Mouse (Mus musculus) right cerebral cortex, postnatal 14 days (tissue): Measurements from ENCODE around the gene Olfr1049.
"Not testable (repeated sequence)": the region's sequence is repeated elsewhere in the genome, so short reads cannot be mapped to it uniquely, and the experiment has no call there.

ENCODE experiments used
- DNase-seq: peaks from one replicate; pipeline ENCODE4 v3.0.0; 2022

Olfr1049 gene

GRCm38 (mm10) chr2:86258228-86258627, at the start of gene Olfr1049:
Olfr1049 (minus strand) TSS chr2:86258328.
- DNase-seq: not testable (repeated sequence)

- DNase-seq: no peak
Observed at GRCm38 (mm10) chr2:86292155-86292554, 34.0 kb upstream of the Olfr1049 start, which contains the start of gene Olfr1052. Olfr1052 (plus strand) TSS chr2:86292455.

DNA sequence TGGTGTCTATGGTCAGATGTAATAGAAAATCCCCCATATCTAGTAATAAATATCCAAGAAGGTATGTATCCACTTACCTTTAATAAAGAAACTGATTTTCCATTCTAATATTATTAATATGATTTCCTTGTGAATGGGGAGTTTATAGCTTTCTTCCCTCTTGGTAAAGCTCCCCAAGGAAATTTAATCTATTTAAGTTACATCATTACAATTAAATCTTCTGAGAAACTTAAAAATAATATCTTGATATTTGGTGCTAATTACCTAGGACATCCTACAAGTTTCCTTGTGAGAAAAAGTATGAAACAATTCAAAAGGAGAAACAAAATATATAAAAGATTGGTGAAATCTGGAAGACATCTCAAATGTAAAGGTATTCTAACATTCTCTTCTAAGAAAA, 20.9 kb upstream of the Olfr1049 start, which contains the start of gene Olfr1051:
TSS of gene Olfr1051 (minus strand) at position 101 of the 400 bp plus-strand sequence.
- DNase-seq: not testable (repeated sequence)

DNA sequence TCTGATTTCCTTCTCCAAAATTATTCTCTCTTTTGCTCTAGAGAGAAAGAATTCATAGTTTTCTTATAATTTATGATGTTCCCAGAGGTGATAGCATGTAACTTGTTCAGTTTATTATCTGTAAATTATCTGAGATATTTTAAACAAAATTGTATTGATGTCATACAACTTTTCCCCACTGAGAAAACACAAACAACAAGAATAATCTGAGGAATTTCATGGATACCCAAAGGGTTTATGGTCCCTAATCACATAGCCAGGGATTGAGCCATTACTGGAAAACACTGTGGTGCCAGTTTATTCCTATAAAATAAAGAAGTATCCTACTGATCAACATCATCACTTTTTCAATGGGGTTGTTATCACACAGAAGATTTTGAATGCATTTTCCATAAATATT, 17.9 kb downstream of the Olfr1049 start, which contains the start of gene Olfr1048:
TSS of gene Olfr1048 (minus strand) at position 101 of the 400 bp plus-strand sequence.
- DNase-seq: no peak

GRCm38 (mm10) chr2:86231301-86231700, 26.8 kb downstream of the Olfr1049 start, which contains the start of gene Olfr1047:
Olfr1047 (minus strand) TSS chr2:86231401.
- no peak for DNase-seq

DNA sequence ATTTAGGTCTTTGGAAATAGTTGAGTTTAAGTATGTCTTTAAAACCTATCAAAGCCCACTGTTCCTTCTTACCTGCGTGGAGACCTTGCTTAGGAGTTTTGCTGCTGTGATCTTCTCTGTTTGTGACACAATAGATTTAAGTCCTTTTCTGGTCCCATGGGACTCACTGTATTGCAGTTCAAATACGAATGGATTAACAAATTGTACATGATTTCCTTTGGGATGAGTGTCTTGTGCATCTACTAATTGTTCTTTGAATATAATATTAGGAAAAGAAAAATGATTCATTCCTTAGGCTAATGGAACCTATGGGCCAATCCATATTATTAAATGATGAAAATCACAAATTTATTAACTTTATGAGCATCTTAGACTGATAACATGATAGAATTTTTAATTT, 38.9 kb downstream of the Olfr1049 start, which contains the start of gene Olfr1046:
TSS of gene Olfr1046 (minus strand) at position 101 of the 400 bp plus-strand sequence.
- DNase-seq: no peak
